Mouse (Mus musculus) macrophage (primary cell): ENCODE data around the gene Hist1h1a. TPM values are rescaled to one million over a fixed set of nuclear protein-coding genes. Genes with fewer than 3 reads are reported as not detected.
"Not testable (repeated sequence)": the region's sequence is repeated elsewhere in the genome, so short reads cannot be mapped to it uniquely, and the experiment has no call there.

ENCODE experiments used
- H3K27ac ChIP-seq: fragments of 350-480 bp; formaldehyde crosslinking; 2 replicates; pipeline ENCODE4 v1.9.0; 2021
- H3K36me3 ChIP-seq: fragments of 350-480 bp; formaldehyde crosslinking; 2 replicates; pipeline ENCODE4 v1.9.0; 2021; ENCODE audit errors: inconsistent target
- H3K4me3 ChIP-seq: fragments of 350-480 bp; formaldehyde crosslinking; 2 replicates; pipeline ENCODE4 v1.9.0; 2021; ENCODE audit errors: inconsistent target
- H3K79me2 ChIP-seq: fragments of 350-480 bp; formaldehyde crosslinking; 2 replicates; pipeline ENCODE4 v1.9.0; 2021; ENCODE audit errors: inconsistent target
- WGBS: methylation state at CpG from one replicate; pipeline ENCODE4 v1.1.7; 2026; ENCODE audit warnings: inconsistent platforms; ENCODE audit not compliant: missing documents; 5-methylcytosine and 5-hydroxymethylcytosine counted together
- polyA plus RNA-seq: library from polyadenylated mRNA; stranded (reverse); fragments of 250-400 nt; gene quantifications from 3 replicates; pipeline ENCODE4 v1.2.4, GENCODE M21; 2018; ENCODE audit warnings: inconsistent platforms

The Hist1h1a gene
- polyA plus RNA-seq, 1 experiment from 2014 or later, result not detected

GRCm38 (mm10) chr13:23760240-23760971 is 3.1 kb upstream of the Hist1h1a start:
- Histone ChIP-seq H3K4me3 (peak overlapping the region; percentile 26), H3K79me2 (no peaks in the 10 kb centered on the region), H3K36me3 (no peaks in the 10 kb centered on the region), H3K27ac (peak overlapping the region; percentile 62)
- 3% methylated on average over 13 of the region's 27 CpGs for WGBS

GRCm38 (mm10) chr13:23760972-23761864 is 2.2 kb upstream of the Hist1h1a start, which contains the start of gene Hist1h4a:
TSS of gene Hist1h4a (minus strand) at chr13:23761230.
- under 1% methylated on average over 54 of the region's 72 CpGs for WGBS
- Histone ChIP-seq H3K36me3 (no peaks in the 10 kb centered on the region), H3K79me2 (no peaks in the 10 kb centered on the region), H3K27ac (peak within 1 kb of the TSS; percentile 62), H3K4me3 (peak within 1 kb of the TSS; percentile 31)

- not testable (repeated sequence) for H3K36me3 ChIP-seq, H3K79me2 ChIP-seq
- under 1% methylated on average over 19 of the region's 52 CpGs for WGBS
- H3K27ac ChIP-seq, result peak within 1 kb of the TSS; percentile 70
- peak within 1 kb of the TSS; percentile 32 for H3K4me3 ChIP-seq
Measured at GRCm38 (mm10) chr13:23761871-23762821, 1.3 kb upstream of the Hist1h1a start, which contains the start of gene Hist1h3a. TSS of gene Hist1h3a (minus strand) at chr13:23762386.

- Histone ChIP-seq H3K27ac (peak overlapping the region; percentile 70), H3K36me3 (no peaks in the 10 kb centered on the region), H3K79me2 (no peaks in the 10 kb centered on the region), H3K4me3 (peak overlapping the region; percentile 32; the same call in 1 of the 2 replicates)
- WGBS, result under 1% methylated on average over 10 of the region's 10 CpGs
Measured at GRCm38 (mm10) chr13:23763242-23763585, 252 bp upstream of the Hist1h1a start.

- 64% methylated on average over 12 of the region's 12 CpGs for WGBS
- H3K27ac ChIP-seq, result peak overlapping the region; percentile 70
- H3K4me3 ChIP-seq, result peak overlapping the region; percentile 32
Measured at GRCm38 (mm10) chr13:23764324-23765171, 1.1 kb downstream of the Hist1h1a start.

DNA sequence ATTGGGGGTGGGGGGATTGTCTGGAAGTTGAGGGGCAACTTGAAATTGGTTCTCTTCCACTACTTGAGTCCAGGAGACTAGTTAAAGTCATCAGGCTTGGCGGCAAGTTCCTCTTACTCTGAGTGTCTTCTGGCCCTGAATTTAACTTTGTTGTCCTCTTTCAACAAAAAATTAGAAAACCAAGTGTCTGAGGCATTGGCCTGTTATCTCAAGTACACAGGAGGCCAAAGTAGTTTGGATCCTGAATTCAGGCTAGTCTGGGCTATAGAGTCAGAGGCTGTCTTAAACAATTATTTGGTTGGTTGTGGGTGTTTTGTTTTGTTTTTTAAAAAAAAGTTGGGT is 1.7 kb downstream of the Hist1h1a start:
- H3K79me2 ChIP-seq, result no peaks in the 10 kb centered on the region
- WGBS, result 55% methylated on average over 1 of the region's 1 CpGs
- no peak overlapping the region for H3K27ac ChIP-seq
- H3K4me3 ChIP-seq, result no peak overlapping the region
- no peaks in the 10 kb centered on the region for H3K36me3 ChIP-seq

More at GRCm38 (mm10) chr13:23764324-23765171, 1.1 kb downstream of the Hist1h1a start:
- Histone ChIP-seq H3K36me3 (no peaks in the 10 kb centered on the region), H3K79me2 (no peaks in the 10 kb centered on the region)

- Histone ChIP-seq H3K27ac (no peak overlapping the region), H3K79me2 (no peaks in the 10 kb centered on the region), H3K36me3 (no peaks in the 10 kb centered on the region), H3K4me3 (no peak overlapping the region)
Measured at GRCm38 (mm10) chr13:23766772-23767171, 3.3 kb downstream of the Hist1h1a start.

- H3K4me3 ChIP-seq, result no peak overlapping the region
- H3K27ac ChIP-seq, result no peak overlapping the region
- H3K36me3 ChIP-seq, result no peaks in the 10 kb centered on the region
- H3K79me2 ChIP-seq, result no peaks in the 10 kb centered on the region
- 5% methylated on average over 5 of the region's 5 CpGs for WGBS
Measured at GRCm38 (mm10) chr13:23768834-23769397, 5.5 kb downstream of the Hist1h1a start.

DNA sequence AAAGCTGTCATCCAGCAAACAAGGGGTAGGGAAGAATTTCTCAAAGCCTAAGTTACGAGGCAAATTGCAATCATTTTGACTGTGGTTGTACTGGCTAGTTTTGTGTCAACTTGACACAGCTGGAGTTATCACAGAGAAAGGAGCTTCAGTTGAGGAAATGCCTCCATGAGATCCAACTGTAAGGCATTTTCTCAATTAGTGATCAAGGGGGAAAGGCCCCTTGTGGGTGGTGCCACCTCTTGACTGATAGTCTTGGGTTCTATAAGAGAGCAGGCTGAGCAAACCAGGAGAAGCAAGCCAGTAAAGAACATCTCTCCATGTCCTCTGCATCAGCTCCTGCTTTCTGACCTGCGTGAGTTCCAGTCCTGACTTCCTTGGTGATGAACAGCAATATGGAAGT is 6.1 kb downstream of the Hist1h1a start, which contains the start of gene Trim38:
Gene Trim38 (plus strand): TSS at position 301 of the 400 bp plus-strand sequence.
- 81% methylated on average over 2 of the region's 2 CpGs for WGBS
- not testable (repeated sequence) for H3K4me3 ChIP-seq, H3K79me2 ChIP-seq, H3K36me3 ChIP-seq, H3K27ac ChIP-seq

- Histone ChIP-seq H3K4me3 (no peak overlapping the region), H3K79me2 (no peaks in the 10 kb centered on the region), H3K27ac (no peak overlapping the region), H3K36me3 (no peaks in the 10 kb centered on the region)
- 57% methylated on average over 21 of the region's 21 CpGs for WGBS
Measured at GRCm38 (mm10) chr13:23772561-23773313, 9.3 kb downstream of the Hist1h1a start.

- H3K4me3 ChIP-seq, result no peak overlapping the region
- WGBS, result 69% methylated on average over 7 of the region's 7 CpGs
- no peaks in the 10 kb centered on the region for H3K36me3 ChIP-seq
- no peak overlapping the region for H3K27ac ChIP-seq
- no peaks in the 10 kb centered on the region for H3K79me2 ChIP-seq
Measured at GRCm38 (mm10) chr13:23778339-23778738, 14.9 kb downstream of the Hist1h1a start.

- Histone ChIP-seq H3K4me3 (no peak overlapping the region), H3K27ac (no peak overlapping the region), H3K36me3 (no peaks in the 10 kb centered on the region), H3K79me2 (no peaks in the 10 kb centered on the region)
- 96% methylated on average over 4 of the region's 4 CpGs for WGBS
Measured at GRCm38 (mm10) chr13:23779025-23779424, 15.6 kb downstream of the Hist1h1a start.

DNA sequence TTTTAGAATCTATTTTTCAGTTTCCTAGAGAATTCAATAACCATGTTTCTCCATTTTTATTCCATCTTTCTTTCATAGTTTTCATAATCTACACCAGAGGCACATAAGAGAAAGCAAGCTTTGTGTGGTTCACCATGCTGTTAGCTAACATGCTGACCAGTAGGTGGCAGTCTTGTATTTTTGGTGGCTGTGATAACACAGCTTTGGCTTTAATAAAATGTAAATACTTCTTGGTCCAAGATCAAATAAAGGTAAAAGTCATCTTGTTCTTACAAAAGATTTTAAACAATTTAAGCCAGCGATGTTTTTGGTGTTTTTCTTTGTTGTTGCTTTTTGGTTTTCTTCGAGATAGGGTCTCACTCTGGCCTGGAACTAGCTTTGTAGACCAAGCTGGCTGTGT is 29.1 kb downstream of the Hist1h1a start:
- WGBS, result 43% methylated on average over 2 of the region's 2 CpGs
- no peak overlapping the region for H3K27ac ChIP-seq
- H3K36me3 ChIP-seq, result no peaks in the 10 kb centered on the region
- H3K4me3 ChIP-seq, result no peak overlapping the region
- no peaks in the 10 kb centered on the region for H3K79me2 ChIP-seq
